Mouse (Mus musculus): ENCODE results near the gene Mmp8.

The Mmp8 gene

GRCm38 (mm10) chr9:7558221-7559017 lies at the start of gene Mmp8:
TSS of gene Mmp8 (plus strand) at chr9:7558456.
- DNase-seq (ENCODE audit: low spot score), result no peak

GRCm38 (mm10) chr9:7509619-7510233 lies 48.5 kb upstream of the Mmp8 start:
- no peak for DNase-seq (ENCODE audit: low spot score)

- DNase-seq (ENCODE audit: low spot score), result no peak
Measured at GRCm38 (mm10) chr9:7517944-7518571, 40.2 kb upstream of the Mmp8 start.

GRCm38 (mm10) chr9:7526255-7526940 lies 31.9 kb upstream of the Mmp8 start:
- DNase-seq (ENCODE audit: low spot score), result no peak

GRCm38 (mm10) chr9:7542763-7543162 lies 15.5 kb upstream of the Mmp8 start:
- no peak for DNase-seq (ENCODE audit: low spot score)

- no peak for DNase-seq (ENCODE audit: low spot score)
Measured at GRCm38 (mm10) chr9:7544923-7545457, 13.3 kb upstream of the Mmp8 start.

- DNase-seq (ENCODE audit: low spot score), result peak; percentile 55
Measured at GRCm38 (mm10) chr9:7545471-7545870, 12.8 kb upstream of the Mmp8 start.

GRCm38 (mm10) chr9:7545920-7546319 lies 12.3 kb upstream of the Mmp8 start:
- no peak for DNase-seq (ENCODE audit: low spot score)

- no peak for DNase-seq (ENCODE audit: low spot score)
Measured at GRCm38 (mm10) chr9:7551943-7552342, 6.3 kb upstream of the Mmp8 start.

GRCm38 (mm10) chr9:7553536-7553935 lies 4.7 kb upstream of the Mmp8 start:
- no peak for DNase-seq (ENCODE audit: low spot score)

GRCm38 (mm10) chr9:7554382-7554781 lies 3.9 kb upstream of the Mmp8 start:
- peak; percentile 14 for DNase-seq (ENCODE audit: low spot score)

GRCm38 (mm10) chr9:7560026-7560425 lies 1.8 kb downstream of the Mmp8 start:
- DNase-seq (ENCODE audit: low spot score), result no peak

GRCm38 (mm10) chr9:7567376-7567775 lies 9.1 kb downstream of the Mmp8 start:
- DNase-seq (ENCODE audit: low spot score), result no peak

GRCm38 (mm10) chr9:7567923-7568322 lies 9.7 kb downstream of the Mmp8 start:
- no peak for DNase-seq (ENCODE audit: low spot score)

- no peak for DNase-seq (ENCODE audit: low spot score)
Measured at GRCm38 (mm10) chr9:7570485-7570884, 12.2 kb downstream of the Mmp8 start.

GRCm38 (mm10) chr9:7571162-7571561 lies 12.9 kb downstream of the Mmp8 start, which contains the start of gene Mmp27:
TSS of gene Mmp27 (plus strand) at chr9:7571396.
- DNase-seq (ENCODE audit: low spot score), result no peak

- DNase-seq (ENCODE audit: low spot score), result no peak
Measured at GRCm38 (mm10) chr9:7572188-7572587, 13.9 kb downstream of the Mmp8 start.

GRCm38 (mm10) chr9:7572663-7573308 lies 14.5 kb downstream of the Mmp8 start:
- no peak for DNase-seq (ENCODE audit: low spot score)

GRCm38 (mm10) chr9:7575526-7575925 lies 17.3 kb downstream of the Mmp8 start:
- no peak for DNase-seq (ENCODE audit: low spot score)

GRCm38 (mm10) chr9:7577371-7577770 lies 19.1 kb downstream of the Mmp8 start:
- DNase-seq (ENCODE audit: low spot score), result no peak

- DNase-seq (ENCODE audit: low spot score), result no peak
Measured at GRCm38 (mm10) chr9:7590063-7590462, 31.8 kb downstream of the Mmp8 start.
